Mouse (Mus musculus): ENCODE measurements around the gene Vipas39. TPM values are rescaled to one million over a fixed set of nuclear protein-coding genes. Genes with fewer than 3 reads are reported as not detected.

Vipas39 gene
- 7.2 and 7.7 TPM in 2 replicates for polyA plus RNA-seq (2012; rRNA removed)

DNA sequence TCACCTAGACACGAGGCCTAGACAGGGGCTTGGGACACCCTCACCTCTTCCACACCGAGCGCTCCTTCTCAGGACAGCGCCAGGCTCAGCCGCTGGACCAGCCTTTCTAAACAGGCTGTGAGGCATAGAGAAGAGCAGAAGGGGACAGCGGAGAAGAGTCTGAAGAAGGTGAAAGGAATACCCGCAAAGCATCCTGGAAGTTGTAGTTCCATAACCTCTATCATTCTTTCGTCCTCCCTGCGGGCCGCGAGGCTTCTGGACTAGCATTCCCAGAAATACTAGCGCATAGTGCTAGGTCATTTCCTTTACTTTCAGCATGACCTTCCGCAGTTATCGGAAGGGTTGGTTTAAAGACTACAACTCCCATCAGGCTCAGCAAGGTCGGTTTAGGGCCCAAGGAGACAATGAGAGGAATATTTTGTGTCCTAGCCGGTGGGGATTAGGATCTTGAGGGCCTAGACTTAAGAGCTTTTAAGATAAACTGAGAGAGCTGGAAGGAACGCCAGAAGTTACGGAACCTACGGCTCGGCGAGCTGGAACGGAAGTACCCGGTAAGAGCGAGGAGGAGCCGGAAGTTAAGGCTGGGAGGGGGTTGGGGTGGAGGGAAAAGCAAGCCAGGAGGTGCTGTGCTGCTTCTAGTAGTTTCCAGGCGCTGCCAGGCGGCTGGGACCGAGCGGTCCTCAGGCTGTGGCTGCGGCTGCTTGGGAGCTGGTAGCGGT lies at the start of gene Vipas39, which contains the start of gene Ahsa1:
Gene Vipas39, minus strand, starts transcription at position 149 of the 719 bp plus-strand sequence.
Gene Ahsa1, plus strand, starts transcription at position 372 of the 719 bp plus-strand sequence.

DNA sequence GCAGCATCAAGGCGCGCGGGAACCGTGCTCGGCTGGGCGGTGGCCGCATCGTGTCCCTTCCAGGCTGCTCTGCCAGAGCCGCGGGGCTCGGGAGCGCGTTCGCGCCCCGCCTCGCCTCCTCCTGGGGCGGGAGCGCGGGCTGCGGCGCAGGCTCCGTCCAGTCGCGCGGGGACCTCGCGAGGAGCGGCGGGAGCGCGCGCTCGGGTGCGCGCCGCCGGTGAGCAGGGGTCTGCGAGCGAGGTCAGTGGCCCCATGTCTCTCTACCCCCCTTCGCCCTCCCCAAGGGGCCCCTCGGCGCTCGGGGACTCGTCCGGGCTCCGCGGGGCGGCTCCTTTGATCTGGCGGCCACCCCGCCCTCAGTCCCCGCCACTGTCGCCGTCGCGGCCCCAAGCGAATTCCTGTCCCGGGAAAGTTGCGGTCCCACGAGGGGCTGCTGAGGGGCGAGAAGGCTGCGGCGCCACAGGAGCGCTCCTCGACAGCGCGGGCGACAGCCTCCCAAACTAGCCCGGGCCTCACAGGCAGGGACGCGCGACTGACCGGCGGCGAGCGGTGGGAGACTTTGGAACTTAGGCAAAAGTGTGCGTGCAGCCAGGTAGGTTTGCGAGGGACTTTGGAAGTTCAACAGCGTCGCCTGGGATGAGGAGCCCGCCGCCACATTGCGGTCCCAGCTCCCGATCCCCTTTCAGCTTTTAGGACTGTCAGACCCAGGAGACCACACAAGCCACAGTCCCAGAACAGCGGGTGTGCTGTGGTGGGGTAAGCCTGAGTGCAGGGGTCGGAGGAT lies 33.8 kb upstream of the Vipas39 start, which contains the start of gene Ism2:
Gene Ism2, minus strand, starts transcription at position 49 of the 784 bp plus-strand sequence.

DNA sequence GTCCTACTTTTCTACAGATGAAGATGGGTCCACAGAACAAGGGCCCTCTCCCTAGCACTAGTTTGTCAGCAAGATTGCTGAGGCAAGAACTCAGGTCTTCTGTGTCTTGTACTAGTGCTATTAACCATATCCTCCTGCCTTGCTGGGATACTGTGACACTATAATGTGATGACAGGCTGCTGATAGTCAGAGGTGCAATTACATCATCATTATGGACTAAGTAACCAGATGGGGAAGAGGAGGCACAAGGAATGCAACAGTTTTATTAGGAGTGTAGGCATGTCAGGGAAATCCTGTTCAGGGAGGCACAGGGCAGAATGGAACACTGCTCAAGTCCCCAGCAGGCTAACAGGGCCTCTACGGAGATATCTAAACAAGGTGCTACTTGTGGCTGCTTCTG lies 27.4 kb downstream of the Vipas39 start, which contains the start of gene Noxred1:
Gene Noxred1, minus strand, starts transcription at position 101 of the 400 bp plus-strand sequence.

DNA sequence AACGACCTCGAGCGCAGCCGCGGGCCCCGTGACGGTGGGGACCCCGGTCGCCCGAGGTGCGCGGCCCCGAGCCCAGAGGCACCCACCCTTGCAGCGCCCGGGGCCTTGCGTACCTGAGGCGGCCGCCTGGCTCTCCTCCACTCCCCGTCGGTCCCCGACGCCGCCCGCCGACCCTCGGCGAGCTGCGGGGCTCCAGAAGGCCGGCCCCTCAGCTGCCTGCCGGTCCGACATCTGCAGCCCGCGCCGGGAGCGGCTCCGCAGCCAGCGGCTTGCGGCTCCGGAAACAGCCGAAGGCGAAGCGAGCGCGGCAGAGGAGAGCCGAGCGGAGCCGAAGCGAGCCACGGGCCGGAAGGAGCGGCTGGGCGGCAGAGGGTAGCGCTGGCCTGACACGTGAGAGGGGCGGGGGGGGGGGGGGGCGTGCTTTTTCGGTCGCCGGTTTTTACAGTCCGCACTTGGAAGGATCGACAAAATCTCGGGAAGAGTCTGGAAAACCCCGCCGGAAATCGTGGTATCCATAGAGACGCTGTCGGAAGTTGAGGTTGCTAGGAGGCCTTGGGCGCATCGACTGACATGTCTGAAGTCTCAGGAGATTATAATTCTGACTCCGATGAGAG lies 66.0 kb downstream of the Vipas39 start, which contains the start of gene Tmed8:
Gene Tmed8, minus strand, starts transcription at position 482 of the 614 bp plus-strand sequence.

DNA sequence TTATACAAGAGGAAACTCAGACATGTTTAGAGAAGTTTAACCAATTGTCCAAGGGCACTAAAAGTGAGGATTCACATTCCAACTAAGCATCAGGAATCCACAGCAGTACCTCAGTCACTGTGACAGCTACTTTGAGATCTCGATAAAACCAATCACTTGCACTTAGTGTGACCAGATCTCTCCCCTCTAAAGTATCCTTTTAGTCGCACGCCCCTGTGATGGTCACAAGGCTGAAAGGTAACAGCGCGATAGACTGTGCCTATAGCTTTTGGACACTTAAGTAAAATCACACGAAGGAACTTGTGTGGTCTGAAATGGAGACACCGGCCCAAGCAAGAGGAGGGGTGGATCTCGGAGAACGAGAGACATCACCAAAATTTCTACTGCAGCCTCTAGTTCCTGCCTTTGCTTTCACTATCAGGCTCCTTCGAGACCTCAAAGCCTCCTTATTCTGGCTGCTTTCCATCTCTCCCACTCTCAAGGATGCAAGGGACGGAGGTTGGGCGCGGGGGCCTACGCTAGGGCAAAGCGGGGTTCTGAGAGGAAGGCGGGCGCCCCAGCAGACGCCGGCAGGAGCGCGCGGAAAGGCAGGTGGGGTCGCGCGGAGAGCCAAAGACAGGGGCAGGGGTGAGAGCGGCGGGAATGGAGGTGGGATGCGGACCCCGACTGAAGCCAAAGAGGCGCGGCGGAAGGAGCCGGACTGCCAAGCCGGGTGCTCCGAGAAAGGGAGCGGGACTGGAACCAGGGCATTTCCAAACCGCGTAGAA lies 66.7 kb downstream of the Vipas39 start, which contains the start of gene Samd15:
Gene Samd15, plus strand, starts transcription at position 518 of the 767 bp plus-strand sequence.

Other genes with a start within 250 kb of the Vipas39 start
- 0.01 TPM in 1 of 2 replicates, not detected in the other for gene Tmem63c, start 244.9 kb downstream of the Vipas39 start, polyA plus RNA-seq (2012; rRNA removed)
- 0.02 and 0.07 TPM in 2 replicates for gene Ngb, start 163.7 kb downstream of the Vipas39 start, polyA plus RNA-seq (2012; rRNA removed)
- gene Gstz1, start 119.1 kb downstream of the Vipas39 start, polyA plus RNA-seq (2012; rRNA removed), result 82.8 and 104 TPM in 2 replicates
- 2.5 and 2.8 TPM in 2 replicates for gene Pomt2, start 118.3 kb downstream of the Vipas39 start, polyA plus RNA-seq (2012; rRNA removed)
- gene Samd15, start 66.5 kb downstream of the Vipas39 start, polyA plus RNA-seq (2012; rRNA removed), result 0.06 and 0.13 TPM in 2 replicates
- 0.84 and 0.85 TPM in 2 replicates for gene Tmed8, start 65.8 kb downstream of the Vipas39 start, polyA plus RNA-seq (2012; rRNA removed)
- gene Noxred1, start 27.5 kb downstream of the Vipas39 start, polyA plus RNA-seq (2012; rRNA removed), result 0.09 and 0.24 TPM in 2 replicates
- gene Ahsa1, start 223 bp upstream of the Vipas39 start, polyA plus RNA-seq (2012; rRNA removed), result 125 and 137 TPM in 2 replicates
- 0.13 and 0.14 TPM in 2 replicates for gene Ism2, start 33.4 kb upstream of the Vipas39 start, polyA plus RNA-seq (2012; rRNA removed)
- 7.8 and 9.3 TPM in 2 replicates for gene Sptlc2, start 122.1 kb upstream of the Vipas39 start, polyA plus RNA-seq (2012; rRNA removed)
- gene Slirp, start 177.6 kb upstream of the Vipas39 start, polyA plus RNA-seq (2012; rRNA removed), result 41.5 and 42.0 TPM in 2 replicates
- 17.0 and 17.1 TPM in 2 replicates for gene Alkbh1, start 177.8 kb upstream of the Vipas39 start, polyA plus RNA-seq (2012; rRNA removed)
- gene Snw1, start 206.0 kb upstream of the Vipas39 start, polyA plus RNA-seq (2012; rRNA removed), result 22.6 and 23.0 TPM in 2 replicates
- not detected in 2 replicates for gene Gm5788, start 228.5 kb upstream of the Vipas39 start, polyA plus RNA-seq (2012; rRNA removed)
- not detected in 2 replicates for gene Gm8300, start 248.1 kb upstream of the Vipas39 start, polyA plus RNA-seq (2012; rRNA removed)